Mouse (Mus musculus): ENCODE measurements around the gene Itpkb. TPM values are rescaled to one million over a fixed set of nuclear protein-coding genes. Genes with fewer than 3 reads are reported as not detected.
A peak's percentile ranks its signal among the peaks of the same experiment; 100 is the strongest.

Itpkb gene
- polyA plus RNA-seq, 1 experiment from 2014 or later: 10.9 TPM

DNA sequence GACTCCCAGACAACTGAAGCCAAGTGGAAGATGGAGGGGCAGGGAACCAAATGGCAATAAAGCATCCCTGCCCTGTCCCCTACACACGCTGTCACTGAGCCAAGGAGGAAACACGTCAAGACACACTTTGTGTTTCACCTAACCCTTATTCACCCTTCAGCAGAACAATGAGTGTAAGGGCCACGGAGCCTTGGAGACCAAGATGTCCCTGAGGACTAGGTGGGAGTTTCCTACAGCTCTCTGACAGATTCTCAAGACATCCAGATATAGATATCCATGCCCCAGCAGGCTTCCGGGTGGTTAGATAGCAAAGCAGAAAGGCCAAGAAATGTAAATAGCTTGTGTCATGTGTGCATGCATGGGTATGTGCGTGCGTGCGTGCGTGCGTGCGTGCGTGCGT lies 63.6 kb downstream of the Itpkb start:
- Histone ChIP-seq H3K36me3 (ENCODE audit: control insufficient read depth, insufficient read depth, low read length) (no peaks in the 10 kb centered on the region), H3K27me3 (ENCODE audit: control insufficient read depth, insufficient read depth, low read length) (no peaks in the 10 kb centered on the region), H3K4me1 (ENCODE audit: control insufficient read depth, insufficient read depth, low read length) (peaks cover 10% of the 10 kb centered on the region), H3K4me2 (replicated peaks; ENCODE audit: low read depth, low read length) (no peak overlapping the region), H3K9me3 (ENCODE audit: control insufficient read depth, low read depth, low read length) (no peaks in the 10 kb centered on the region), H3K4me3 (ENCODE audit: low read depth, low read length) (no peak overlapping the region), H3K9ac (replicated peaks; ENCODE audit: low read depth, low read length) (no peak overlapping the region), H3K27ac (ENCODE audit: low read length) (no peak overlapping the region)
- ATAC-seq (ENCODE audit: insufficient number of reproducible peaks, insufficient read depth, low FRiP score, low read depth): no peak
- WGBS: 90% methylated on average over 12 of the region's 12 CpGs

DNA sequence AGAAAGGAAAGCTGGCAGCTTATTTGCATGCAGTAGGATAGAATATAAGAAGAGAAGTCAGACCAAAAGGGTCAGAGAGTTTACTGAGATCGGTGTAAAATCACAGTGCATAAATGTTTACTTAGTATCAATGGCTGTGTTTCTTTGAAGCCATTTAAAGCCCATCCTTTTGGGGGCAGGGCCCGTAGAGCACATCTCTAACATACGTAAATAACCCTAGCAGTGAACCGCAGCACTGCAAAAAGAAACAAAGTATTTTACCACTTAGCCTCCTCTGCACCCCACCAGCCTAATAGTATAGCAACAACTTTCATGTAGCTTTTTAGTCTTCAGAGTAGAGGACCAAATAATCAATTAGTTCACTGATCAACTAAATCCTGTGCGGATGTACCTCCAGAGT lies 67.4 kb downstream of the Itpkb start:
- WGBS: 37% methylated on average over 5 of the region's 5 CpGs
- no peak overlapping the region for H3K4me3 ChIP-seq (ENCODE audit: low read depth, low read length)
- no peak overlapping the region for H3K9ac ChIP-seq (replicated peaks; ENCODE audit: low read depth, low read length)
- H3K4me2 ChIP-seq (replicated peaks; ENCODE audit: low read depth, low read length): no peak overlapping the region
- no peaks in the 10 kb centered on the region for H3K36me3 ChIP-seq (ENCODE audit: control insufficient read depth, insufficient read depth, low read length)
- peaks cover 24% of the 10 kb centered on the region for H3K4me1 ChIP-seq (ENCODE audit: control insufficient read depth, insufficient read depth, low read length)
- H3K27ac ChIP-seq (ENCODE audit: low read length): 0 out of 2 replicates have a peak overlapping the region, but pooled peaks have one; percentile 21
- ATAC-seq (ENCODE audit: insufficient number of reproducible peaks, insufficient read depth, low FRiP score, low read depth): no peak
- H3K9me3 ChIP-seq (ENCODE audit: control insufficient read depth, low read depth, low read length): no peaks in the 10 kb centered on the region
- H3K27me3 ChIP-seq (ENCODE audit: control insufficient read depth, insufficient read depth, low read length): no peaks in the 10 kb centered on the region

DNA sequence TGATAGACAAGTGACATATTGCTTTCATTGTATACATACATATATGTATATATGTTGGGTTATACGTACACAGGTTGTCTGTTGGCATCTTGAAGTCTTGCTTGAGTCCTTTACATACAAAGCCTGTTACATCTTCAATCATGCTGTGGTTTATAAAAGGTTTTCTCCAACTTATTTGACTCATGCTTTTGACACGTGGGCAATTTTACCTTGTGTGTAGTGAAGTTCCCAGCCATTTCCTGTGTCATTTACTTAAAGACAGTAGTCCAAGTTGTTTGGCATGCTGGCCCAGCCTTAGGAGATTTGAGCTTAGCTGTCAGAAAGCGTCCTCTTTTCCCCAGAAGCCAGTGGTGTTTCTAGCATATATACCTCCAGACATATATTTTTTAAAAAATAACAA lies 68.2 kb downstream of the Itpkb start:
- 71% methylated on average over 3 of the region's 3 CpGs for WGBS

DNA sequence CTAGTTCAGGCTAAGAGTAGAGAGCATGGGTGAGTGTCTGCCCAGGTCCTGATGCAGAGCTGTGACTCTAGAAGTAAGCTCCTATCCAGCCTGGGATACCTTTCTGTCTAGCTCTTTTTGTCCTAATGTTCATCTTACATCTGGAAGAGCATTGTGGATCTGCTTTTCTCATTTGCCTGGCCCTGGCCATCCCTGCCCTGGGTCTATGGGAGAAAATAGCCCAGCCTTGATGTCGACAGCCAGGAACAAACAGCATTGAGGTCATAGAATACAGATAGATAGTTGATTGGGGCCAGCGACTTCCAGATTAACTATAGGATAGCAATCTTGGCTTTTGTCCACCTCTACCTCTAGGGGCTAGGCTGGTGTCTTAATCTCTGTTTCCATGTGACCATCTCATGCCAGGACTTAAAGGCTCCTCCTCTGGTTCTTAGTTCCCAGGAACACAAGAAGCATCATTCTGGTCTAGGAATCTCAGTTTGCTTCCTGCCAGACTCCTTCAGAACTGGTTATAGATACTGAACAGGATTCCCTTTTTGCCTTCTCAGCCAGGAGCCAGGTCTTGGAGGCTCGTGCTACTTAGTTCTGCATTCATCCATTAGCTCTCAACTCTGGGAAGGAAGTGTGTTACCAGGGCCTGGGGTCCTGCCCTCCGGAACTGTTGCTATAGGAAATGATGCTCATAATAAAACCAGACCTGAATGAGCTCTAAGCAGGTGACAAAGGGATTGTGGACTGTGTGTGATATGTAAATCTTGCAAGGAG lies 70.6 kb downstream of the Itpkb start:
- WGBS: 70% methylated on average over 4 of the region's 4 CpGs
- peaks cover 52% of the 10 kb centered on the region for H3K4me1 ChIP-seq (ENCODE audit: control insufficient read depth, insufficient read depth, low read length)
- H3K9ac ChIP-seq (replicated peaks; ENCODE audit: low read depth, low read length): no peak overlapping the region
- H3K36me3 ChIP-seq (ENCODE audit: control insufficient read depth, insufficient read depth, low read length): no peaks in the 10 kb centered on the region
- no peaks in the 10 kb centered on the region for H3K9me3 ChIP-seq (ENCODE audit: control insufficient read depth, low read depth, low read length)
- no peak overlapping the region for H3K4me3 ChIP-seq (ENCODE audit: low read depth, low read length)
- H3K4me2 ChIP-seq (replicated peaks; ENCODE audit: low read depth, low read length): no peak overlapping the region
- no peaks in the 10 kb centered on the region for H3K27me3 ChIP-seq (ENCODE audit: control insufficient read depth, insufficient read depth, low read length)
- no peak for ATAC-seq (ENCODE audit: insufficient number of reproducible peaks, insufficient read depth, low FRiP score, low read depth)
- peak overlapping the region; percentile 33; the same call in 1 of the 2 replicates for H3K27ac ChIP-seq (ENCODE audit: low read length)

More for the DNA sequence above, 68.2 kb downstream of the Itpkb start:
- ATAC-seq (ENCODE audit: insufficient number of reproducible peaks, insufficient read depth, low FRiP score, low read depth): no peak
- no peak overlapping the region for H3K4me3 ChIP-seq (ENCODE audit: low read depth, low read length)
- no peaks in the 10 kb centered on the region for H3K36me3 ChIP-seq (ENCODE audit: control insufficient read depth, insufficient read depth, low read length)
- H3K4me1 ChIP-seq (ENCODE audit: control insufficient read depth, insufficient read depth, low read length): peaks cover 31% of the 10 kb centered on the region
- no peak overlapping the region for H3K9ac ChIP-seq (replicated peaks; ENCODE audit: low read depth, low read length)
- no peaks in the 10 kb centered on the region for H3K27me3 ChIP-seq (ENCODE audit: control insufficient read depth, insufficient read depth, low read length)
- no peak overlapping the region for H3K27ac ChIP-seq (ENCODE audit: low read length)
- no peak overlapping the region for H3K4me2 ChIP-seq (replicated peaks; ENCODE audit: low read depth, low read length)
- H3K9me3 ChIP-seq (ENCODE audit: control insufficient read depth, low read depth, low read length): no peaks in the 10 kb centered on the region

DNA sequence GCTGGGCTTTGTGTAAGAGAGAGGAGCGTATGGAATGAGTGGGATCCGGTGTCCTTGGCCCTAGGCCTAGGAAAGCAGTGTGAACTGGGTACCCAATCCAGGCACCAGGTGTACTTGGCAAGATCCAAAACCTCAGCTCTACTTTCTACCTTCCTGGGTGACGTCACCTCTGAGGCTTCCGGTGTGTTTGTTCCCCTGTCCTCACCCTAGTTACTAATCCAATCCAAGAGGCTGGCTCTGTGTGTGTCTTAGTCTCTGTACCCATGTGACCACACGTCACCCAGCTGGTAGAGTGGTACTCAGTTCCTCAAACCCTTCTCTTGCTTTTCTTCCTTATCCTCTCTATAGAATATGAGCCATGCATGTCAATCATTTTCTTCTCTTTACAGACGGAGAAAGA lies 71.4 kb downstream of the Itpkb start:
- Histone ChIP-seq H3K36me3 (ENCODE audit: control insufficient read depth, insufficient read depth, low read length) (no peaks in the 10 kb centered on the region), H3K4me3 (ENCODE audit: low read depth, low read length) (no peak overlapping the region), H3K4me2 (replicated peaks; ENCODE audit: low read depth, low read length) (no peak overlapping the region), H3K27me3 (ENCODE audit: control insufficient read depth, insufficient read depth, low read length) (no peaks in the 10 kb centered on the region), H3K27ac (ENCODE audit: low read length) (peak overlapping the region; percentile 77; the same call in 1 of the 2 replicates), H3K9me3 (ENCODE audit: control insufficient read depth, low read depth, low read length) (no peaks in the 10 kb centered on the region), H3K4me1 (ENCODE audit: control insufficient read depth, insufficient read depth, low read length) (peaks cover 52% of the 10 kb centered on the region), H3K9ac (replicated peaks; ENCODE audit: low read depth, low read length) (no peak overlapping the region)
- WGBS: 81% methylated on average over 6 of the region's 6 CpGs
- ATAC-seq (ENCODE audit: insufficient number of reproducible peaks, insufficient read depth, low FRiP score, low read depth): no peak

DNA sequence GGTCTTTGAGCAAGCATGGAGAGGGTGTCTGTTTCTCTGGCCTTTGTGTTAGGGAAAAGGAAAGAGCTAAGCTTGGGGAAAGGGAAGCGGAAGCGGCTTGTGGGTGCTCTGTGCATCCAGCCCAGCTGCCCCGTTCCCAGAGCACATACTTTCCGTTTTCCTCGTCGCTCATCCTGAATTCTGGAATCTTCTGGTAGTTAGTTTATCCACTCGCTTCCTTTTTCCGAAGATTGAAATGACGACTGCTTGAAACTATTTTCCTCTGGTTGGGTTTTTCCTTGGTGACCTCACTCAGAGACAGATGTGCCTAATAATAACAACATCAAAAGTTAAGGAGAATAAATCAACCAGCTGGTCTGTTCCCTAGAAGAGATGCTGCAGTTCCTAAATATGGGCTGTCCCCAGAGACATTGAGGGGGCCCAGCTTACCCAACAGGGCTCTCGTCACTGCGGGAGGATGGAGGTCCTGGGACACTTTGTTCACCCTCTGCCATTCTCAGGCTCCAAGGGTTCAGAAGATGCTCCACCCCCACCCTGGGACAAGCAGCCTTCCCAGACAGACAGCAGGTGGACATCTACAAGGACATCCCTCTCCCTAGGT lies 72.3 kb downstream of the Itpkb start:
- Histone ChIP-seq H3K27ac (ENCODE audit: low read length) (peak overlapping the region; percentile 96), H3K9me3 (ENCODE audit: control insufficient read depth, low read depth, low read length) (no peaks in the 10 kb centered on the region), H3K4me2 (replicated peaks; ENCODE audit: low read depth, low read length) (no peak overlapping the region), H3K4me1 (ENCODE audit: control insufficient read depth, insufficient read depth, low read length) (peaks cover 58% of the 10 kb centered on the region), H3K4me3 (ENCODE audit: low read depth, low read length) (no peak overlapping the region), H3K9ac (replicated peaks; ENCODE audit: low read depth, low read length) (no peak overlapping the region), H3K36me3 (ENCODE audit: control insufficient read depth, insufficient read depth, low read length) (no peaks in the 10 kb centered on the region), H3K27me3 (ENCODE audit: control insufficient read depth, insufficient read depth, low read length) (no peaks in the 10 kb centered on the region)
- no peak for ATAC-seq (ENCODE audit: insufficient number of reproducible peaks, insufficient read depth, low FRiP score, low read depth)
- WGBS: 50% methylated on average over 11 of the region's 11 CpGs

DNA sequence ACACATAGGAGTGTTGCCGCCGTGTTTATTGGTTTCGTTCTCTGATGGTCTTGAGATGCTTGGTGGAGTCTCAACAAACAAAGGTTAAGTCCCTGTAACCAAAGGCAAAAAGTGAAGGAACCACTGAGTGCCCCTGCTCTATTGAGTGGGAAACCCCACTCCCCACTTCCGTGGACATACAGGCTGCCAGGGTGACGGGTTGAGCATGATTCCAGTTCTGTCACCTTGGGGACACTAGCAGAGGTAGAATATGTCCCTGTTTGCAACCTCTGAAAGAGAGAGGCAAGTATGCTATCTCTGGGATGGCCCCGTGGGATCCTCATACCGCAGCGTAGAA lies 73.0 kb downstream of the Itpkb start:
- Histone ChIP-seq H3K27me3 (ENCODE audit: control insufficient read depth, insufficient read depth, low read length) (no peaks in the 10 kb centered on the region), H3K9me3 (ENCODE audit: control insufficient read depth, low read depth, low read length) (no peaks in the 10 kb centered on the region), H3K36me3 (ENCODE audit: control insufficient read depth, insufficient read depth, low read length) (no peaks in the 10 kb centered on the region), H3K4me2 (replicated peaks; ENCODE audit: low read depth, low read length) (peak overlapping the region; percentile 25), H3K27ac (ENCODE audit: low read length) (peak overlapping the region; percentile 96), H3K4me1 (ENCODE audit: control insufficient read depth, insufficient read depth, low read length) (peaks cover 63% of the 10 kb centered on the region), H3K4me3 (ENCODE audit: low read depth, low read length) (no peak overlapping the region), H3K9ac (replicated peaks; ENCODE audit: low read depth, low read length) (peak overlapping the region; percentile 11; the same call in 1 of the 2 replicates)
- ATAC-seq (ENCODE audit: insufficient number of reproducible peaks, insufficient read depth, low FRiP score, low read depth): no peak
- WGBS: 89% methylated on average over 8 of the region's 8 CpGs

DNA sequence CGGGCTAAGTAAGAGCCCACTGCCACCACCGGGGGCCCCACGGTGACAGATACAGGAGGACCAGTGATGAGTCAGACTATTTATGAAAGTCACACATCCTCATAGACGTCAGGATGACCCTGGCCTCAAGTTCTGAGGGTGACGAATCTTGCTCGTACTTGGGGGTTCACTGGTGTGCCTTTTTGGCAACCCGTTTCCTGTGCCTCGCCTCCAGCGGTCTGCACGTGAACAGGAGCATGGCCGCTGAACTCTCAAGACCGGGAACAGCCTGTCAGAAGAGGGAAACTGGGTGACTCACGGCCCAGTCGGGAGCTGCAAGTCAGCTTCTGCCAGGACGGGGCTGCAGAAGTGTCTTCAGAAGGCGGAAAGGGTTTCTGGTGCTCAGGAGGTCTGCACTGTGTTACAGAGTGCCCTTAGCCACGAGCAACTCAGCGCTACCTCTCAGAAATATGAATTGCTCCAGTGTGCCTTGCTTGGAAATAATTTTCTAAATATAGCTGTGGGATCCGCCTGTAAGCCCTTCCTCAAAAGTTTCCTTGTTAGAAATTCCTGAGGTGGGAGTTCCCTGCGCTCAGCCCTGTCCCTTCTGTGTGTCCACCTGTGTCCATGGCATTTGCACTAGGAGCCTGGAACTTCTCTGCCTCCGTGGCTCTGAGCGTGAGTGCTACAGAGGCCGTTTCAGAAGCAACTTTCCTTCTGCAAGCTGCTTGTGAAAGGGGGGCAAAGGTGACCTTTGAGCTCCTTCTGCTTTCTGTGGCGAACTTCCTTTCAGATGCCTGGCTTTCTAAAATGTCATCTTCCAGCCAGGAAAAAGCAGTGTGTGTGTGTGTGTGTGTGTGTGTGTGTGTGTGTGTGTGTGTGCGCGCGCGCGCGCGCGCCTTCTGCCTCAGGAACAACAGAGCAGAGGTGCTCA lies 73.7 kb downstream of the Itpkb start:
- Histone ChIP-seq H3K4me3 (ENCODE audit: low read depth, low read length) (no peak overlapping the region), H3K4me2 (replicated peaks; ENCODE audit: low read depth, low read length) (peak overlapping the region; percentile 25), H3K36me3 (ENCODE audit: control insufficient read depth, insufficient read depth, low read length) (no peaks in the 10 kb centered on the region), H3K4me1 (ENCODE audit: control insufficient read depth, insufficient read depth, low read length) (peaks cover 69% of the 10 kb centered on the region), H3K9me3 (ENCODE audit: control insufficient read depth, low read depth, low read length) (no peaks in the 10 kb centered on the region), H3K27ac (ENCODE audit: low read length) (peak overlapping the region; percentile 96), H3K9ac (replicated peaks; ENCODE audit: low read depth, low read length) (peak overlapping the region; percentile 11; the same call in 1 of the 2 replicates), H3K27me3 (ENCODE audit: control insufficient read depth, insufficient read depth, low read length) (no peaks in the 10 kb centered on the region)
- peak; percentile 69 for ATAC-seq (ENCODE audit: insufficient number of reproducible peaks, insufficient read depth, low FRiP score, low read depth)
- 28% methylated on average over 32 of the region's 32 CpGs for WGBS

All from stomach, embryonic 14.5 days (tissue).